Mouse (Mus musculus): Measurements from ENCODE around the gene Dis3. TPM values are rescaled to one million over a fixed set of nuclear protein-coding genes. Genes with fewer than 3 reads are reported as not detected.

The Dis3 gene
- 39.1 TPM for polyA plus RNA-seq (2014; fragmentation: Illumina TruSeq; extraction: RNeasy Lipid Tissue Mini Kit (QIAGEN cat#74804); ENCODE audit: low read depth, low replicate concordance)

GRCm38 (mm10) chr14:99099267-99099966 lies at the start of gene Dis3, which contains the start of gene Pibf1:
Dis3 (minus strand) TSS chr14:99099770.
Pibf1 (plus strand) TSS chr14:99099424.

GRCm38 (mm10) chr14:99046031-99046781 lies 53.4 kb downstream of the Dis3 start, which contains the start of the genes Mzt1 and Bora:
Mzt1 (minus strand) TSS chr14:99046134.
Bora (plus strand) TSS chr14:99046222.

Other genes with a start within 250 kb of the Dis3 start
- 67.6 TPM for gene Rpl36a-ps1, start 105.5 kb downstream of the Dis3 start, polyA plus RNA-seq (2014; fragmentation: Illumina TruSeq; extraction: RNeasy Lipid Tissue Mini Kit (QIAGEN cat#74804); ENCODE audit: low read depth, low replicate concordance)
- 164 TPM for gene Mzt1, start 53.6 kb downstream of the Dis3 start, polyA plus RNA-seq (2014; fragmentation: Illumina TruSeq; extraction: RNeasy Lipid Tissue Mini Kit (QIAGEN cat#74804); ENCODE audit: low read depth, low replicate concordance)
- gene Bora, start 53.5 kb downstream of the Dis3 start, polyA plus RNA-seq (2014; fragmentation: Illumina TruSeq; extraction: RNeasy Lipid Tissue Mini Kit (QIAGEN cat#74804); ENCODE audit: low read depth, low replicate concordance), result 2.6 TPM
- gene Pibf1, start 346 bp downstream of the Dis3 start, polyA plus RNA-seq (2014; fragmentation: Illumina TruSeq; extraction: RNeasy Lipid Tissue Mini Kit (QIAGEN cat#74804); ENCODE audit: low read depth, low replicate concordance), result 30.8 TPM
- gene Klf5, start 198.9 kb upstream of the Dis3 start, polyA plus RNA-seq (2014; fragmentation: Illumina TruSeq; extraction: RNeasy Lipid Tissue Mini Kit (QIAGEN cat#74804); ENCODE audit: low read depth, low replicate concordance), result 8.5 TPM